Mouse (Mus musculus): ENCODE results near the gene Sema3e. TPM values are rescaled to one million over a fixed set of nuclear protein-coding genes. Genes with fewer than 3 reads are reported as not detected.
A peak's percentile ranks its signal among the peaks of the same experiment; 100 is the strongest.

Gene Sema3e
- total RNA-seq, 2 experiments from 2014 or later: not detected

- ATAC-seq (replicated peaks; ENCODE audit: poor library complexity): no peak
Measured at GRCm38 (mm10) chr5:14195172-14195819, 170.2 kb downstream of the Sema3e start.

GRCm38 (mm10) chr5:14198344-14199040 lies 173.4 kb downstream of the Sema3e start:
- no peak for ATAC-seq (replicated peaks; ENCODE audit: poor library complexity)

- no peak for ATAC-seq (replicated peaks; ENCODE audit: poor library complexity)
Measured at GRCm38 (mm10) chr5:14206794-14207193, 181.7 kb downstream of the Sema3e start.

- no peak for ATAC-seq (replicated peaks; ENCODE audit: poor library complexity)
Measured at GRCm38 (mm10) chr5:14209962-14210361, 184.9 kb downstream of the Sema3e start.

GRCm38 (mm10) chr5:14216211-14216610 lies 191.1 kb downstream of the Sema3e start:
- no peak for ATAC-seq (replicated peaks; ENCODE audit: poor library complexity)

GRCm38 (mm10) chr5:14218677-14219076 lies 193.6 kb downstream of the Sema3e start:
- no peak for ATAC-seq (replicated peaks; ENCODE audit: poor library complexity)

- no peak for ATAC-seq (replicated peaks; ENCODE audit: poor library complexity)
Measured at GRCm38 (mm10) chr5:14224509-14224908, 199.4 kb downstream of the Sema3e start.

- no peak for ATAC-seq (replicated peaks; ENCODE audit: poor library complexity)
Measured at GRCm38 (mm10) chr5:14231027-14231426, 206.0 kb downstream of the Sema3e start.

GRCm38 (mm10) chr5:14252583-14252982 lies 227.5 kb downstream of the Sema3e start:
- ATAC-seq (replicated peaks; ENCODE audit: poor library complexity): peak; percentile 86

GRCm38 (mm10) chr5:14253328-14253727 lies 228.3 kb downstream of the Sema3e start:
- peak; percentile 66 for ATAC-seq (replicated peaks; ENCODE audit: poor library complexity)

GRCm38 (mm10) chr5:14260156-14260555 lies 235.1 kb downstream of the Sema3e start:
- no peak for ATAC-seq (replicated peaks; ENCODE audit: poor library complexity)

GRCm38 (mm10) chr5:14267400-14267799 lies 242.3 kb downstream of the Sema3e start:
- ATAC-seq (replicated peaks; ENCODE audit: poor library complexity): no peak

Other genes starting within 250 kb of the Sema3e start
- not detected in 2 replicates for gene Speer3, start 233.7 kb upstream of the Sema3e start, total RNA-seq (2015)
- not detected in 2 replicates for gene Speer3, start 233.7 kb upstream of the Sema3e start, total RNA-seq (2017)

Measured in megakaryocyte progenitor cell, adult 5-6 weeks (primary cell).